Mouse (Mus musculus) embryonic facial prominence, embryonic 11.5 days (tissue): ENCODE measurements around the gene Mboat2. TPM values are rescaled to one million over a fixed set of nuclear protein-coding genes. Genes with fewer than 3 reads are reported as not detected.

Source experiments
- ATAC-seq: fragments of 200-750 bp; cut with Nextera tagmentation; replicated peaks from 2 replicates; pipeline ENCODE4 v1.8.0; 2017; ENCODE audit warnings: low read depth; ENCODE audit not compliant: insufficient number of reproducible peaks, low FRiP score, low TSS enrichment
- DNase-seq: peaks from one replicate; pipeline ENCODE4 v3.0.0-alpha.2; 2015; ENCODE audit warnings: low spot score
- H3K27ac ChIP-seq: fragments of 300-500 bp; sonication (generic); replicated peaks from 2 replicates; pipeline ENCODE4 v1.5.1; 2014; ENCODE audit warnings: mild to moderate bottlenecking, low read depth, low read length, control low read depth
- H3K27me3 ChIP-seq: fragments of 300-500 bp; sonication (generic); 2 replicates; pipeline ENCODE4 v1.6.1; 2014; ENCODE audit warnings: mild to moderate bottlenecking, low read length, moderate library complexity, mixed read lengths; ENCODE audit not compliant: control insufficient read depth, insufficient read depth
- H3K36me3 ChIP-seq: fragments of 300-500 bp; sonication (generic); replicated peaks from 2 replicates; pipeline ENCODE4 v1.6.1; 2014; ENCODE audit warnings: low read depth, mild to moderate bottlenecking, low read length, moderate library complexity, mixed read lengths; ENCODE audit not compliant: control insufficient read depth, insufficient read depth
- H3K4me1 ChIP-seq: fragments of 300-500 bp; sonication (generic); 2 replicates; pipeline ENCODE4 v1.6.1; 2014; ENCODE audit warnings: low read length, mixed read lengths; ENCODE audit not compliant: control insufficient read depth, insufficient read depth
- H3K4me2 ChIP-seq: fragments of 300-500 bp; sonication (generic); 2 replicates; pipeline ENCODE4 v1.6.1; 2014; ENCODE audit warnings: low read depth, mild to moderate bottlenecking, control low read depth, low read length, moderate library complexity
- H3K4me3 ChIP-seq: fragments of 300-500 bp; sonication (generic); 2 replicates; pipeline ENCODE4 v1.5.1; 2014; ENCODE audit warnings: low read depth, low read length, control low read depth
- H3K9ac ChIP-seq: fragments of 300-500 bp; sonication (generic); replicated peaks from 2 replicates; pipeline ENCODE4 v1.6.1; 2014; ENCODE audit warnings: mild to moderate bottlenecking, control low read depth, low read length
- H3K9me3 ChIP-seq: fragments of 300-500 bp; sonication (generic); replicated peaks from 2 replicates; pipeline ENCODE4 v1.6.1; 2016; ENCODE audit warnings: mild to moderate bottlenecking, low read length, inconsistent platforms, mixed read lengths; ENCODE audit not compliant: control insufficient read depth
- WGBS: fragments of 180-500 bp; shearing (Covaris S2); extraction: QIAGEN DNeasy Blood & Tissue Kit; methylation state at CpG from one replicate; pipeline ENCODE4 v1.1.7; 2014; 5-methylcytosine and 5-hydroxymethylcytosine counted together
- polyA plus RNA-seq: library from polyadenylated mRNA; unstranded; fragments of >200 nt; fragmentation: Nextera tagmentation; extraction: Ambion mirVana; gene quantifications from 2 replicates; pipeline ENCODE4 v1.2.1, GENCODE M21; 2014

Mboat2 gene
- polyA plus RNA-seq, 1 experiment from 2014 or later: 53.0 TPM

DNA sequence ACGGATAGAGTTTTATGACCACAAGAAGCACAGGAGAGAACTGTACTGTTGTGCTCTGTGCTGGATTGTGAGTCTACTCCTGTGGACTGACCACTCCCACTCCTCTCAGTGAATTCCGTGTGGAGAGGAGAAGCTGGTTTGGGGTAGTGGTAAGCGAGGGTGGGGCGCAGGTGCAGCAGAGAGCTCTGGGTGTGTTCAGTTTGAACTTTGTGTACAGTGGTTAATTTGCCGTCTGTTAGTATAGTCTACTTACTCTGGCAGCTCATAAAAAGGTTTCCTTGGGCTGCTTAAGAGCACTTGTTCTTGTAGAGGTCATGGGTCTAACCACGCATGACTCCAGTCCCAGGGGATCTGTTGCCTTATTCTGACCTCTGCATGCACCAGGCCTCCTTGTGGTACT lies 36.0 kb downstream of the Mboat2 start:
- ATAC-seq (no peak), DNase-seq (no peak)
- WGBS: 84% methylated on average over 6 of the region's 6 CpGs
- Histone ChIP-seq H3K4me1 (no peaks in the 10 kb centered on the region), H3K27me3 (no peaks in the 10 kb centered on the region), H3K27ac (no peak overlapping the region), H3K9ac (no peak overlapping the region), H3K4me2 (no peak overlapping the region), H3K36me3 (no peaks in the 10 kb centered on the region), H3K4me3 (no peak overlapping the region), H3K9me3 (no peaks in the 10 kb centered on the region)

DNA sequence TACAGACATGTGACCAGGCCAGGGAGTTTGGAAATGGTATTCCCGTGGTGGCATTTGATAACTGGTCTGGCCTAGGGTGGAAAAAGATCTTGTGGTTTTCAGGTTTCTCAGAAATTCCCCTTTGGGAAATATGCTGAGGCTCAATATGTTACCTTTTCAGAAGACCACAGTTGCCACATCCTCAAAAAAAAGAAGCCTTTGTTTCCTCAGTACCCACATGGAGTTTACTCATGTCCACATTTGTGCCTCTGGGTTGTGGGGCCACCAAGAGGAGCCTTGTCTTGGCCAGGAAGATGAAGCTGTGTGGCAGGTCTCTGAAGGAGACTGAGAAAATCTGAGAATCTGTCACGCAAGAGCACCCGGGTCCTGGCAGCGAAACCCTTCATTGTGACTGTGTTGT lies 38.0 kb downstream of the Mboat2 start:
- Histone ChIP-seq H3K27me3 (no peaks in the 10 kb centered on the region), H3K4me3 (no peak overlapping the region), H3K4me2 (no peak overlapping the region), H3K36me3 (no peaks in the 10 kb centered on the region), H3K27ac (no peak overlapping the region), H3K4me1 (no peaks in the 10 kb centered on the region), H3K9me3 (no peaks in the 10 kb centered on the region), H3K9ac (no peak overlapping the region)
- ATAC-seq: no peak
- 93% methylated on average over 4 of the region's 4 CpGs for WGBS
- DNase-seq: no peak

GRCm38 (mm10) chr12:24869231-24869630 lies 38.6 kb downstream of the Mboat2 start:
- no peaks in the 10 kb centered on the region for H3K9me3 ChIP-seq
- no peak for ATAC-seq
- no peak overlapping the region for H3K4me2 ChIP-seq
- no peak overlapping the region for H3K27ac ChIP-seq
- no peak overlapping the region for H3K4me3 ChIP-seq
- no peaks in the 10 kb centered on the region for H3K27me3 ChIP-seq
- no peaks in the 10 kb centered on the region for H3K36me3 ChIP-seq
- no peak for DNase-seq
- H3K4me1 ChIP-seq: no peaks in the 10 kb centered on the region
- 79% methylated on average over 5 of the region's 5 CpGs for WGBS
- no peak overlapping the region for H3K9ac ChIP-seq

DNA sequence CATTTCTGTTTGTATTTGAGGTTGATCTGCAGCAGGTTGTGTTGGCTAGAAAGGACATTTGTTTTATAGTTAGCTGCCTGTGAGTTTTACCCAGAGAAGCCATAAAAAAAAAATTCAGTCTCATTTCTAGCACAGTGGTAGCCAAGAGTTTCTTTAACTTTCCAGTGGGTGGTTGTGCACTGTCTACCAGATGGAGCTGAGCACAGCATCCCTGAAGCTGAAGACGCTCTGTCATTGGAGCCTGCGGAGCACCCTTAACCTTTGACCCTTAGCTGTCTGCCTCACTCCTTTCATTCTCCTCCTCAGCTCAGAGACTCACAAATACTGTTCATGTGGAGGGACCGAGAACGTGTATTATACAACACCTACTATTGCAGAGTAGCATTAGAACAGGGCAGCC lies 40.2 kb downstream of the Mboat2 start:
- no peaks in the 10 kb centered on the region for H3K36me3 ChIP-seq
- no peak overlapping the region for H3K4me3 ChIP-seq
- H3K27me3 ChIP-seq: no peaks in the 10 kb centered on the region
- H3K9ac ChIP-seq: no peak overlapping the region
- no peaks in the 10 kb centered on the region for H3K9me3 ChIP-seq
- H3K4me1 ChIP-seq: no peaks in the 10 kb centered on the region
- DNase-seq (no peak), ATAC-seq (no peak)
- no peak overlapping the region for H3K4me2 ChIP-seq
- no peak overlapping the region for H3K27ac ChIP-seq
- WGBS: 36% methylated on average over 4 of the region's 4 CpGs

GRCm38 (mm10) chr12:24872264-24872663 lies 41.6 kb downstream of the Mboat2 start:
- Histone ChIP-seq H3K27ac (no peak overlapping the region), H3K27me3 (no peaks in the 10 kb centered on the region), H3K9me3 (no peaks in the 10 kb centered on the region), H3K9ac (no peak overlapping the region), H3K4me3 (no peak overlapping the region), H3K4me1 (peaks cover under 1% of the 10 kb centered on the region; the same call in 1 of the 2 replicates), H3K4me2 (no peak overlapping the region), H3K36me3 (no peaks in the 10 kb centered on the region)
- ATAC-seq (no peak), DNase-seq (no peak)
- 90% methylated on average over 8 of the region's 8 CpGs for WGBS

- 85% methylated on average over 10 of the region's 10 CpGs for WGBS
- Histone ChIP-seq H3K4me1 (peaks cover 2% of the 10 kb centered on the region; the same call in 1 of the 2 replicates), H3K36me3 (no peaks in the 10 kb centered on the region), H3K4me2 (no peak overlapping the region), H3K27ac (no peak overlapping the region), H3K9me3 (no peaks in the 10 kb centered on the region), H3K27me3 (no peaks in the 10 kb centered on the region), H3K4me3 (no peak overlapping the region), H3K9ac (no peak overlapping the region)
- DNase-seq (no peak), ATAC-seq (no peak)
Measured at GRCm38 (mm10) chr12:24872689-24873088, 42.0 kb downstream of the Mboat2 start.

GRCm38 (mm10) chr12:24875908-24876307 lies 45.2 kb downstream of the Mboat2 start:
- Histone ChIP-seq H3K4me3 (no peak overlapping the region), H3K9ac (no peak overlapping the region), H3K36me3 (no peaks in the 10 kb centered on the region), H3K9me3 (no peaks in the 10 kb centered on the region), H3K4me2 (no peak overlapping the region), H3K4me1 (peaks cover 2% of the 10 kb centered on the region; the same call in 1 of the 2 replicates), H3K27ac (no peak overlapping the region), H3K27me3 (no peaks in the 10 kb centered on the region)
- no peak for DNase-seq
- 75% methylated on average over 1 of the region's 1 CpGs for WGBS
- ATAC-seq: no peak

DNA sequence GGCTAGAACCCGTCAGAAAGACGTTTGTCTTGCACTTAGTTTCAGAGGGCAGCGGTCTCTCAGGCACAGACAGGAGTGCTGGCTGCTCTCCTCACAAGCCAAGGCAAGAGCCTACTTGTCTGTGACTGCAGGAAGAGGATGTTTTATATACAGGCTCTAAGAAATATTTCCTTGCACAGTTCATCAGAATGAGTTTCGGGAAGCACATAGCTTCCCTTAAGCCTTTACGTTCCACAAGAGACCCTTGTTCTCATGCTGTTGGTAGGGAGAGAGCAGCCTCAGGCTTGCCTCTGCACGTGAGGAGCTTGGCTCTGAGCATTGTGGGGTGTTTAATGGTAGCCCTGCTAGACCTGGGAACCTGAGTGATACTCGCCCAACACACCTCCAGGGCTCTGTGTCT lies 46.6 kb downstream of the Mboat2 start:
- no peak overlapping the region for H3K27ac ChIP-seq
- ATAC-seq: no peak

More for the DNA sequence above, 46.6 kb downstream of the Mboat2 start:
- no peaks in the 10 kb centered on the region for H3K9me3 ChIP-seq
- peak; percentile 9 for DNase-seq
- no peaks in the 10 kb centered on the region for H3K36me3 ChIP-seq
- H3K4me2 ChIP-seq: no peak overlapping the region
- no peak overlapping the region for H3K4me3 ChIP-seq
- no peak overlapping the region for H3K9ac ChIP-seq
- 54% methylated on average over 7 of the region's 7 CpGs for WGBS
- no peaks in the 10 kb centered on the region for H3K27me3 ChIP-seq
- H3K4me1 ChIP-seq: peaks cover 2% of the 10 kb centered on the region; the same call in 1 of the 2 replicates
